Mouse (Mus musculus) kidney, postnatal 0 days (tissue): Measurements from ENCODE around the gene Eif4ebp2. TPM values are rescaled to one million over a fixed set of nuclear protein-coding genes. Genes with fewer than 3 reads are reported as not detected.

Experiments
- ATAC-seq: fragments of 200-750 bp; cut with Nextera tagmentation; replicated peaks from 2 replicates; pipeline ENCODE4 v1.8.0; 2017; ENCODE audit warnings: low read depth, moderate number of reproducible peaks, moderate TSS enrichment, moderate library complexity; ENCODE audit not compliant: low FRiP score
- DNase-seq: peaks from one replicate; pipeline ENCODE4 v3.0.0-alpha.2; 2016; ENCODE audit warnings: low spot score
- H3K27ac ChIP-seq: fragments of 300-500 bp; sonication (generic); 2 replicates; pipeline ENCODE4 v1.5.1; 2014; ENCODE audit warnings: mild to moderate bottlenecking
- H3K27me3 ChIP-seq: fragments of 300-500 bp; sonication (generic); 2 replicates; pipeline ENCODE4 v1.6.1; 2014; ENCODE audit warnings: low read length, mixed read lengths; ENCODE audit not compliant: insufficient read depth
- H3K36me3 ChIP-seq: fragments of 300-500 bp; sonication (generic); 2 replicates; pipeline ENCODE4 v1.6.1; 2014; ENCODE audit warnings: low read length, mixed read lengths; ENCODE audit not compliant: insufficient read depth
- H3K4me1 ChIP-seq: fragments of 300-500 bp; sonication (generic); replicated peaks from 2 replicates; pipeline ENCODE4 v1.6.1; 2014; ENCODE audit warnings: antibody characterized with exemption, low read length, mixed read lengths; ENCODE audit not compliant: insufficient read depth
- H3K4me2 ChIP-seq: fragments of 300-500 bp; sonication (generic); 2 replicates; pipeline ENCODE4 v1.6.1; 2014; ENCODE audit warnings: mild to moderate bottlenecking, low read length, moderate library complexity, mixed read lengths
- H3K4me3 ChIP-seq: fragments of 300-500 bp; sonication (generic); replicated peaks from 2 replicates; pipeline ENCODE4 v1.5.1; 2014; ENCODE audit warnings: low read depth, low read length
- H3K9ac ChIP-seq: fragments of 300-500 bp; sonication (generic); 2 replicates; pipeline ENCODE4 v1.6.1; 2014; ENCODE audit warnings: low read depth, low read length
- H3K9me3 ChIP-seq: fragments of 300-500 bp; sonication (generic); replicated peaks from 2 replicates; pipeline ENCODE4 v1.6.1; 2016; ENCODE audit warnings: low read length, inconsistent platforms, mixed read lengths
- CTCF ChIP-seq: IDR thresholded peaks from 2 replicates; pipeline ENCODE4 v1.5.1; 2016; ENCODE audit warnings: antibody characterized with exemption, low read depth, mild to moderate bottlenecking, moderate library complexity
- WGBS: fragments of 180-500 bp; shearing (Covaris S2); extraction: QIAGEN DNeasy Blood & Tissue Kit; methylation state at CpG from one replicate; pipeline ENCODE4 v1.1.7; 2014; 5-methylcytosine and 5-hydroxymethylcytosine counted together
- polyA plus RNA-seq: library from polyadenylated mRNA; unstranded; fragments of >200 nt; fragmentation: Nextera tagmentation; extraction: Ambion mirVana; gene quantifications from 2 replicates; pipeline ENCODE4 v1.2.1, GENCODE M21; 2015

Eif4ebp2 gene
- polyA plus RNA-seq, 1 experiment from 2014 or later: 75.0 TPM

- H3K9ac ChIP-seq: no peak overlapping the region
- H3K27ac ChIP-seq: peak overlapping the region; percentile 42; the same call in 1 of the 2 replicates
- no peaks in the 10 kb centered on the region for H3K36me3 ChIP-seq
- DNase-seq: peak; percentile 46
- no peaks in the 10 kb centered on the region for H3K27me3 ChIP-seq
- H3K4me2 ChIP-seq: no peak overlapping the region
- H3K9me3 ChIP-seq: no peaks in the 10 kb centered on the region
- no peak for TF ChIP-seq CTCF
- no peak overlapping the region for H3K4me3 ChIP-seq
- ATAC-seq: no peak
- WGBS: 43% methylated on average over 6 of the region's 6 CpGs
- peaks cover 33% of the 10 kb centered on the region for H3K4me1 ChIP-seq
Measured at GRCm38 (mm10) chr10:61443456-61443855, 9.0 kb downstream of the Eif4ebp2 start.

- peak; percentile 43 for DNase-seq
- peak; percentile 95 for ATAC-seq
- no peak overlapping the region; the same call in 1 of the 2 replicates for H3K27ac ChIP-seq
- H3K36me3 ChIP-seq: 0 out of 2 replicates have a peak, but pooled peaks cover under 1% of the 10 kb centered on the region
- no peak overlapping the region for H3K9ac ChIP-seq
- peaks cover 21% of the 10 kb centered on the region for H3K4me1 ChIP-seq
- no peak for TF ChIP-seq CTCF
- H3K4me3 ChIP-seq: no peak overlapping the region
- H3K4me2 ChIP-seq: no peak overlapping the region
- H3K9me3 ChIP-seq: no peaks in the 10 kb centered on the region
- no peaks in the 10 kb centered on the region for H3K27me3 ChIP-seq
- WGBS: 77% methylated on average over 7 of the region's 7 CpGs
Measured at GRCm38 (mm10) chr10:61440202-61440800, 12.2 kb downstream of the Eif4ebp2 start.

GRCm38 (mm10) chr10:61431375-61431774 is 21.1 kb downstream of the Eif4ebp2 start:
- ATAC-seq (no peak), DNase-seq (no peak)
- Histone ChIP-seq H3K9ac (no peak overlapping the region), H3K36me3 (peaks cover 43% of the 10 kb centered on the region), H3K27ac (no peak overlapping the region), H3K9me3 (no peaks in the 10 kb centered on the region), H3K4me1 (no peaks in the 10 kb centered on the region), H3K27me3 (no peaks in the 10 kb centered on the region), H3K4me3 (no peak overlapping the region), H3K4me2 (no peak overlapping the region)
- WGBS: 91% methylated on average over 9 of the region's 9 CpGs
- no peak for TF ChIP-seq CTCF

GRCm38 (mm10) chr10:61429043-61429442 is 23.4 kb downstream of the Eif4ebp2 start:
- Histone ChIP-seq H3K9ac (no peak overlapping the region), H3K4me2 (no peak overlapping the region), H3K27ac (no peak overlapping the region), H3K36me3 (peaks cover 30% of the 10 kb centered on the region), H3K4me3 (no peak overlapping the region), H3K9me3 (no peaks in the 10 kb centered on the region), H3K27me3 (no peaks in the 10 kb centered on the region), H3K4me1 (no peaks in the 10 kb centered on the region)
- no peak for ATAC-seq
- no peak for DNase-seq
- WGBS: 92% methylated on average over 5 of the region's 5 CpGs
- no peak for TF ChIP-seq CTCF

- Histone ChIP-seq H3K27me3 (no peaks in the 10 kb centered on the region), H3K4me2 (no peak overlapping the region), H3K9me3 (no peaks in the 10 kb centered on the region), H3K9ac (no peak overlapping the region), H3K4me1 (no peaks in the 10 kb centered on the region), H3K36me3 (peaks cover 23% of the 10 kb centered on the region), H3K4me3 (no peak overlapping the region), H3K27ac (no peak overlapping the region)
- no peak for TF ChIP-seq CTCF
- ATAC-seq (no peak), DNase-seq (no peak)
- 54% methylated on average over 4 of the region's 4 CpGs for WGBS
Measured at GRCm38 (mm10) chr10:61428416-61428815, 24.0 kb downstream of the Eif4ebp2 start.

- WGBS: 85% methylated on average over 6 of the region's 6 CpGs
- no peak overlapping the region for H3K4me3 ChIP-seq
- no peaks in the 10 kb centered on the region for H3K27me3 ChIP-seq
- no peak overlapping the region for H3K9ac ChIP-seq
- peaks cover 19% of the 10 kb centered on the region for H3K36me3 ChIP-seq
- ATAC-seq: no peak
- DNase-seq: no peak
- H3K4me2 ChIP-seq: no peak overlapping the region
- no peaks in the 10 kb centered on the region for H3K9me3 ChIP-seq
- no peaks in the 10 kb centered on the region for H3K4me1 ChIP-seq
- no peak overlapping the region for H3K27ac ChIP-seq
- TF ChIP-seq CTCF: no peak
Measured at GRCm38 (mm10) chr10:61427951-61428350, 24.5 kb downstream of the Eif4ebp2 start.
